Mouse (Mus musculus) hindbrain, embryonic 14.5 days (tissue): ENCODE data around the gene Zfp280b. TPM values are rescaled to one million over a fixed set of nuclear protein-coding genes. Genes with fewer than 3 reads are reported as not detected.
"Not testable (repeated sequence)": the region's sequence is repeated elsewhere in the genome, so short reads cannot be mapped to it uniquely, and the experiment has no call there.

Experiments used
- ATAC-seq: fragments of 200-750 bp; cut with Nextera tagmentation; 2 replicates; pipeline ENCODE4 v1.8.0; 2017; ENCODE audit warnings: moderate number of reproducible peaks, mild to moderate bottlenecking, moderate TSS enrichment, moderate library complexity; ENCODE audit not compliant: low FRiP score
- DNase-seq: peaks from one replicate; pipeline ENCODE4 v3.0.0-alpha.2; 2015; ENCODE audit warnings: low spot score
- H3K27ac ChIP-seq: fragments of 300-500 bp; sonication (generic); 2 replicates; pipeline ENCODE4 v1.5.1; 2014; ENCODE audit warnings: mild to moderate bottlenecking, moderate library complexity
- H3K27me3 ChIP-seq: fragments of 300-500 bp; sonication (generic); 2 replicates; pipeline ENCODE4 v1.6.1; 2014; ENCODE audit warnings: mild to moderate bottlenecking, low read length, mixed read lengths; ENCODE audit not compliant: control insufficient read depth, insufficient read depth
- H3K36me3 ChIP-seq: fragments of 300-500 bp; sonication (generic); replicated peaks from 2 replicates; pipeline ENCODE4 v1.6.1; 2014; ENCODE audit not compliant: control insufficient read depth, insufficient read depth
- H3K4me1 ChIP-seq: fragments of 300-500 bp; sonication (generic); replicated peaks from 2 replicates; pipeline ENCODE4 v1.6.1; 2014; ENCODE audit warnings: antibody characterized with exemption, low read length, mixed read lengths; ENCODE audit not compliant: control insufficient read depth, insufficient read depth
- H3K4me2 ChIP-seq: fragments of 300-500 bp; sonication (generic); replicated peaks from 2 replicates; pipeline ENCODE4 v1.6.1; 2014; ENCODE audit warnings: mild to moderate bottlenecking, moderate library complexity
- H3K4me3 ChIP-seq: fragments of 300-500 bp; sonication (generic); replicated peaks from 2 replicates; pipeline ENCODE4 v1.5.1; 2014; ENCODE audit warnings: mild to moderate bottlenecking, low read length
- H3K9ac ChIP-seq: fragments of 300-500 bp; sonication (generic); 2 replicates; pipeline ENCODE4 v1.6.1; 2014
- H3K9me3 ChIP-seq: fragments of 300-500 bp; sonication (generic); 2 replicates; pipeline ENCODE4 v1.6.1; 2016; ENCODE audit warnings: low read length; ENCODE audit not compliant: control insufficient read depth
- WGBS: fragments of 180-500 bp; shearing (Covaris S2); extraction: QIAGEN DNeasy Blood & Tissue Kit; methylation state at CpG from one replicate; pipeline ENCODE4 v1.1.7; 2014; 5-methylcytosine and 5-hydroxymethylcytosine counted together
- polyA plus RNA-seq: library from polyadenylated mRNA; unstranded; fragments of >200 nt; fragmentation: Nextera tagmentation; extraction: Ambion mirVana; gene quantifications from 2 replicates; pipeline ENCODE4 v1.2.1, GENCODE M21; 2014

Gene Zfp280b
- polyA plus RNA-seq, 1 experiment from 2014 or later, result 11.9 TPM

DNA sequence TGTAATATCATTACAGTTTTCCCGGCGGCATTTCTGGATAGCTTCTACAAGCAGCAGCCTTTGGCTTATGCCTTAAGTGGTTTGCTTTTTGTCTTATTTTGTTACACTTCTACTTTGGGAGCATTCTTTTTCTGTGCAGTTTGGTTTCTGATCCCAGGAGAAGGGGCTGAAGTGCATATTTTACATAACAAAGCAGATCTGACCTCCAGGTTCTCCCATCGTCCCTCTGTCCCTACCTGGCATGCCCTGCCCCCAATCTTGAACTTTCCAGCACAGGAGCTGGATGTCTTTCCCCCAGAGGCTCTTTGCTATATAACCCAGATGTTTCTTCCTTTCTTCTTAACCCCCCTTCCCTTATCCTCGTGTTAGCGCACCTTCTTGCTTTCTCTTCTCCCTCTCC is 12.9 kb downstream of the Zfp280b start:
- Histone ChIP-seq H3K36me3 (peaks cover 17% of the 10 kb centered on the region), H3K4me1 (no peaks in the 10 kb centered on the region), H3K9ac (no peak overlapping the region), H3K4me2 (no peak overlapping the region), H3K9me3 (no peaks in the 10 kb centered on the region), H3K4me3 (no peak overlapping the region), H3K27me3 (no peaks in the 10 kb centered on the region), H3K27ac (no peak overlapping the region)
- no peak for ATAC-seq
- 49% methylated on average over 5 of the region's 5 CpGs for WGBS
- no peak for DNase-seq

DNA sequence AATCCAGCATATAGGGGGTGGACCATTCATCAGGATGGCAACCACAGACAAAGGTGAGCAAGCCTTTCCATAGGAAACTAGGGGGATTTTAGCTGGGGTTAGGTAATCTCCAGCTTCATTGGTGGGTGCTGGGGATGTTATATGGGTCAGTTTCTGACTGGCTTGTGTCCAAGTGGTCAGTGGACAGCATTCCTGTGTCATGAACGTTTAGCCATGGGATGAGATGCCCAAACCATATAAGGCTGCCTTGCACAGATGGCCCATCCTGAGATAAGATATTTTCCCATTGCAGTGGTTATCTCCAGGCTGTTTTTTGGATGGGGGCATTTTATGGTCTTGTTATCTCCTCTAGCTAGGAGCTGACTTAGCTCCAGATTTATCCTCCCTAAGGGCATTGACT is 14.3 kb downstream of the Zfp280b start:
- DNase-seq (no peak), ATAC-seq (no peak)
- 86% methylated on average over 1 of the region's 1 CpGs for WGBS
- Histone ChIP-seq H3K4me3 (no peak overlapping the region), H3K4me2 (no peak overlapping the region), H3K36me3 (peaks cover 3% of the 10 kb centered on the region; the same call in 1 of the 2 replicates), H3K9me3 (no peaks in the 10 kb centered on the region), H3K27me3 (no peaks in the 10 kb centered on the region), H3K9ac (no peak overlapping the region), H3K27ac (no peak overlapping the region), H3K4me1 (no peaks in the 10 kb centered on the region)

DNA sequence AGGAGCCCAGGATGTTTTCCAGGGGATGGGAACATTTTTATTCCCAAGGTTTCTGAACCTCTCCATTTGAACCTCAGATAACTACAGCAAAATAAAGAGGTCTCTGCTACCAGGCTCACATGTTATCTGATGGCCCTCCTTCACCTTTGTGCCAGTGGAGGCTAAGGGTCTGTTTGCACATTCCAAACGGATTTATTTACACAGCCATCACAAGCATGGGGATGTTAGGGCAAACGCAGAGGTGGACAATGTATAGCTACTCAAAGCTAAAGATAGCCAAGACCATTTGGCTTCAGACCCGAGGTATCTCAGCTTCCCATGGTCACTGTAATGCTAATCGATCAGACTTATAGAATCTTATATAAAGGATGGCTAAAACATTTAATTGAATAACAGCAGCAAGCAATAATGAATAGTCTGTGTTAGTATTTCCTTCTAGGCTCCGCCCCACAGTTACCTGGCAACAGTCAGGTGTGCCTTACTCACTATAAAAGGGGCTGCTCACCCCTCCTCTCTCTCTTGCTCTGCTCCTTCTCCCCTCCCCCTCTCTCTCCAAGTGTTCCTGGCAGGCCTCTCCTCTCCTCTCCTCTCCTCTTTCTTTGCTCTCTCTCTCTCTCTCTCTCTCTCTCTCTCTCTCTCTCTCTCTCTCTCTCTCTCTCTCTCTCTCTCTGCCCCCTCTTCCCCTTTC is 14.9 kb downstream of the Zfp280b start:
- WGBS, result 52% methylated on average over 5 of the region's 5 CpGs
- Histone ChIP-seq H3K27ac (no peak overlapping the region), H3K4me2 (no peak overlapping the region), H3K9me3 (no peaks in the 10 kb centered on the region), H3K9ac (no peak overlapping the region), H3K4me1 (no peaks in the 10 kb centered on the region), H3K27me3 (no peaks in the 10 kb centered on the region), H3K4me3 (no peak overlapping the region), H3K36me3 (peaks cover 3% of the 10 kb centered on the region; the same call in 1 of the 2 replicates)
- no peak for ATAC-seq
- DNase-seq, result no peak

DNA sequence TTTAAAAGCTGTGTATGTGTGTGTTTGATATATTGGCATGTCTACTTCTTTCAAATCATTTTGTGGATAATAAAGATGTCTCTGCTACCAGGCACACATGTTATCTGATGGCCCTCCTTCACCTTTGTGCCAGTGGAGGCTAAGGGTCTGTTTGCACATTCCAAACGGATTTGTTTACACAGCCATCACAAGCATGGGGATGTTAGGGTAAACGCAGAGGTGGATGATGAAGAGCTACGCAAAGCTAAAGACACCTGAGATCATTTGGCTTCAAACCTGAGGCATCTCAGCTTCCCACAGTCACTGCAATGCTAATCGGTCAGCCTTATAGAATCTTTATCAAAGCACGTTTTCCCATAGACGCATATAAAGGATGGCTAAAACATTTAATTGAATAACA is 16.5 kb downstream of the Zfp280b start:
- Histone ChIP-seq H3K27me3 (no peaks in the 10 kb centered on the region), H3K9me3 (no peaks in the 10 kb centered on the region), H3K4me2 (no peak overlapping the region), H3K9ac (no peak overlapping the region), H3K4me1 (no peaks in the 10 kb centered on the region), H3K4me3 (no peak overlapping the region), H3K27ac (no peak overlapping the region), H3K36me3 (peaks cover 3% of the 10 kb centered on the region; the same call in 1 of the 2 replicates)
- 67% methylated on average over 6 of the region's 6 CpGs for WGBS
- ATAC-seq (no peak), DNase-seq (no peak)

DNA sequence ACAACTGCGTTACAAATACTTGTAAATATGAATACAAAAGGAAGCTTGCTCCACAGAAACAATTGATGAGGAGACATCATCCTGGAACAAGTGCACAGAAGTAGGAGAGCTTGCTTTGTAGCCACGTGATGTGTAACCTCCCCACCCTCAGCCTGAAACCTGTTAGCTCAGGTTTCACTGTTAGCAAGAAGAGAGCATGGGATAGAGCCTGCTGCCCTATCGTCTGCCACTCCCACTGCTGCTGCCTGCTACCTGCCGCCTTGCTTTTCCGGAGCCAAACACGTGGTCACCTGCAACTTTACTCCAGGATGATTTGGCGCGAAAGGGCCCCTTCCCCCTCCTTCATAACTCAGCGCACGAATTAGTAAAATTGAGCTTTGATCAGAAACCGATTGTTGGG is 19.4 kb downstream of the Zfp280b start:
- ATAC-seq (no peak), DNase-seq (no peak)
- WGBS, result 86% methylated on average over 11 of the region's 11 CpGs

DNA sequence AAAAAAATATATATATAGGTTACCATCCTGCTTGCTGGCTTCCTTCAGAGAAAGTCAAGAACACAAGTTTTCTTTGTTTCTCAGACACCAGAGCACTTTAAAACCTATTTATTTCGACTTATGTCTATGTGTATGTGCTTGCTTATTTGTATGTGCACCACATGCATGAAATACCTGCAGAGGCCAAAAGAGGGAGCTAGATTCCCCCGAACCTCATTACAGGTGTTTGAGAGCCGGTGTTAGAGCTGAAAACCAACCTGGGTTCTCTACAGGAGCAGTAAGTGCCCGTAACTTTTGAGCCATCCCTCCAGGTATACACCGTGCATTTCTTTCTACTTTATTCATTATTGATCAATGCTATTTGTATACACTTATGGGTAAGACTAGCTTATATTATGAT is 30.0 kb downstream of the Zfp280b start:
- ATAC-seq, result no peak

More for the DNA sequence above, 19.4 kb downstream of the Zfp280b start:
- no peaks in the 10 kb centered on the region for H3K4me1 ChIP-seq
- no peaks in the 10 kb centered on the region for H3K27me3 ChIP-seq
- H3K9ac ChIP-seq, result no peak overlapping the region
- H3K4me2 ChIP-seq, result no peak overlapping the region
- no peak overlapping the region for H3K27ac ChIP-seq
- no peaks in the 10 kb centered on the region for H3K9me3 ChIP-seq
- no peak overlapping the region for H3K4me3 ChIP-seq
- H3K36me3 ChIP-seq, result no peaks in the 10 kb centered on the region

DNA sequence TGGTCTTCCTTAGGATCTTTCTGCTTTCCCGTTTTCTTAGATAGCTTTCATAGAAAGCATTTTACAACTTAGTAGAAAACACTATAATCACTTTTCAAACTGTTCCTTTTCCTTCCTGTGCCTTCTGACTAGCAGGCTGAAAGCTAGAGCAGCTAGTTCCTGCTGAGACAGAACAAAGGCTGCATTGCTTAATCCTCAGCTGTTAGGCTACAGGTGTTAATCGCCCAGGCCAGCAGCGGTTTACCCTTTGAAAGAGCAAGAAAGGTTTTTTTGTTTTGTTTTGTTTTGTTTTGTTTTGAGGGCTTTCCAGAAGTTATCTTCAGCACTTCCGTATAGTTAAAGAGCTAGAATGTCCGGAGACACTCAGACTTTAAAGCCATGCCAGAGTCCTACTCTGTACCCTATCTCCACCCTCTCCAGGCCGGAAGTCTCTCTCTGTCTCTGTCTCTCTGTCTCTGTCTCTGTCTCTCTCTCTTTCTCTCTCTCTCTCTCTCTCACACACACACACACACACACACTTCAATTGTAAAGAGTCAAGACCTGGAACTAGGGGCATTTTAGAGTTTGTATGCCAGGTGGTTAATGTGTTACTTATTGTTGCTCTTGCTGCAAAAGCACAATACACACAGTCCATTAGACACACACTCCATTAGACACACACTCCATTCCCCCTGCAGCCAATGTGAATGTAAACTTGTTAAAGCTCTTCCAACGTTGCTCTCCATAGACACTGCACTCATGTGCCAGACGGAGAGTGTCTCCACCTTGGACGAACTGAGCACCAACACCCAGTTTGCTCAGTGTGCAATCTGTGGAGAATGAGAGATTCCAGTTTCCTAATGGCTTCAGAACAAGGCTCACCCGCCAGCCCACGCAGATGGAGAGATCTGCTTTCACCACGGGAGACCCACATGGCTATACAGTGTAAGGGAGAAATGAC is 35.5 kb downstream of the Zfp280b start:
- ATAC-seq (peak; percentile 48; the same call in 1 of the 2 replicates), DNase-seq (no peak)
- WGBS, result 29% methylated on average over 12 of the region's 12 CpGs
- H3K9me3 ChIP-seq, result no peaks in the 10 kb centered on the region
- no peaks in the 10 kb centered on the region for H3K27me3 ChIP-seq
- no peaks in the 10 kb centered on the region for H3K36me3 ChIP-seq
- no peaks in the 10 kb centered on the region for H3K4me1 ChIP-seq
- no peak overlapping the region for H3K9ac ChIP-seq
- no peak overlapping the region for H3K4me3 ChIP-seq
- H3K27ac ChIP-seq, result no peak overlapping the region
- no peak overlapping the region for H3K4me2 ChIP-seq

More for the DNA sequence above, 30.0 kb downstream of the Zfp280b start:
- Histone ChIP-seq H3K27me3 (no peaks in the 10 kb centered on the region), H3K9me3 (no peaks in the 10 kb centered on the region), H3K36me3 (no peaks in the 10 kb centered on the region), H3K4me2 (no peak overlapping the region), H3K4me1 (no peaks in the 10 kb centered on the region), H3K9ac (no peak overlapping the region), H3K4me3 (no peak overlapping the region), H3K27ac (no peak overlapping the region)
- no peak for DNase-seq
- 96% methylated on average over 5 of the region's 5 CpGs for WGBS

DNA sequence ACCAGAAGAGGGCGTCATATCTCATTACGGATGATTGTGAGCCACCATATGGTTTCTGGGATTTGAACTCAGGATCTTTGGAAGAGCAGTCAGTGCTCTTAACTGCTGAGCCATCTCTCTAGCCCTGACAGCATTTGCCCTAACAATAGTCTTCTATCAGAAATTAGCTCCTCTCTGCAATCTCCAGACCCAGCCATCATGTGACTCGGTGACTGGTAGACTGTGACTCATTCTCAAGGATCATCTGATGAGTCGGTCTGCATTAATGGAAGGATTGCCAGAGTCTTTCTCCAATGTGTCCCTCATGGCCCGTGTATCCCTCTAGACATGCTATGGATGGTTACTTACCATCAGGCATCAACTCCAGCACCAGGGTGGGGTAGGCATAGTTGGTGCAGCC is 39.6 kb downstream of the Zfp280b start:
- 96% methylated on average over 5 of the region's 5 CpGs for WGBS
- not testable (repeated sequence) for H3K9me3 ChIP-seq, ATAC-seq, H3K4me3 ChIP-seq, DNase-seq, H3K4me1 ChIP-seq, H3K27ac ChIP-seq, H3K36me3 ChIP-seq, H3K9ac ChIP-seq, H3K4me2 ChIP-seq, H3K27me3 ChIP-seq

DNA sequence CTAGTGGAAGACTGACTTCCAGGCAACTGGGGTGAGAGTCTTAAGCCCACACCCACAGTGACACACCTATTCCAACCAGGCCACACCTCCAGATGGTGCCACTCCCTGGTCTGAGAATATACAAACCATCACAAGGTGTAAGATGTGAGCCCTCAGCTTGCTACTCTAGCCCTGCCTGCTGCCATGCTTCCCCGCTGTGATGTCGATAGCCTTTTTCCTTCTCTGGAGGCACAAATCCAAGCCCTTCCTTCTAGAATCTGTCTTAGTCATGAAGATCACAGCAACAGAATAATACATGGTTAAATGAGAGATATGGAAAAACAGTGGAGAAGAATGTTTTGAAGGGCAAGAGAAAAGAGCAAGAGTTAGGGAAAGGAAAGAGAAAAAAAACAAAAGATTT is 44.6 kb downstream of the Zfp280b start:
- H3K9ac ChIP-seq, H3K4me2 ChIP-seq, H3K4me1 ChIP-seq, H3K9me3 ChIP-seq, DNase-seq, H3K36me3 ChIP-seq, ATAC-seq, H3K27ac ChIP-seq, H3K4me3 ChIP-seq, H3K27me3 ChIP-seq: not testable (repeated sequence)
- WGBS, result 90% methylated on average over 2 of the region's 2 CpGs
